Mouse (Mus musculus) mouse embryonic stem cell (cell line): Measurements from ENCODE around the gene Rpl23a.

Experiments
- in situ Hi-C, 2 experiments: fragments of 300-500 bp; cut with MboI; formaldehyde crosslinking; loops; 1 replicate in 1 of 2; 3 replicates in 1 of 2; pipeline ENCODE4 v1.14.3; 2019 to 2020; ENCODE audit warnings: low sequenced_read_pairs in 2 of 2, low pct_unique_long_range_greater_than_20kb in 1 of 2, mixed read lengths in 1 of 2; ENCODE audit not compliant: unreplicated experiment in 1 of 2

Rpl23a gene

GRCm38 (mm10) chr11:78172748-78173383 lies 10.5 kb downstream of the Rpl23a start:
- in situ Hi-C loops, result no loop called here

GRCm38 (mm10) chr11:78172034-78172747 lies 11.2 kb downstream of the Rpl23a start:
- in situ Hi-C loops, result no loop called here

- in situ Hi-C loops, result no loop called here
Observed at GRCm38 (mm10) chr11:78171328-78171727, 12.1 kb downstream of the Rpl23a start.

GRCm38 (mm10) chr11:78170306-78170705 lies 13.1 kb downstream of the Rpl23a start:
- in situ Hi-C loops, result no loop called here

- in situ Hi-C loops, result no loop called here
Observed at GRCm38 (mm10) chr11:78168541-78169468, 14.6 kb downstream of the Rpl23a start.

- in situ Hi-C loops, result no loop called here
Observed at GRCm38 (mm10) chr11:78167257-78167959, 16.0 kb downstream of the Rpl23a start.

- in situ Hi-C loops, result no loop called here
Observed at GRCm38 (mm10) chr11:78166640-78167039, 16.7 kb downstream of the Rpl23a start.

- in situ Hi-C loops, result no loop called here
Observed at GRCm38 (mm10) chr11:78166161-78166560, 17.2 kb downstream of the Rpl23a start.

GRCm38 (mm10) chr11:78165761-78166109 lies 17.6 kb downstream of the Rpl23a start:
- in situ Hi-C loops, result no loop called here

GRCm38 (mm10) chr11:78164924-78165760 lies 18.2 kb downstream of the Rpl23a start, which contains the start of gene Traf4:
TSS of gene Traf4 (minus strand) at chr11:78165589.
- in situ Hi-C loops, result no loop called here

- in situ Hi-C loops, result no loop called here
Observed at GRCm38 (mm10) chr11:78164604-78164923, 18.8 kb downstream of the Rpl23a start.

GRCm38 (mm10) chr11:78163681-78164603 lies 19.4 kb downstream of the Rpl23a start:
- in situ Hi-C loops, result no loop called here

- in situ Hi-C loops, result no loop called here
Observed at GRCm38 (mm10) chr11:78163045-78163444, 20.3 kb downstream of the Rpl23a start.

- in situ Hi-C loops, result no loop called here
Observed at GRCm38 (mm10) chr11:78162504-78162903, 20.9 kb downstream of the Rpl23a start.

- in situ Hi-C loops, result no loop called here
Observed at GRCm38 (mm10) chr11:78161968-78162367, 21.4 kb downstream of the Rpl23a start.

GRCm38 (mm10) chr11:78161169-78161568 lies 22.2 kb downstream of the Rpl23a start:
- in situ Hi-C loops, result no loop called here

GRCm38 (mm10) chr11:78160675-78161074 lies 22.7 kb downstream of the Rpl23a start:
- in situ Hi-C loops, result no loop called here
